Comparison of ENCODE assay signal across 1 mouse cellular context in the genomic region with DNA sequence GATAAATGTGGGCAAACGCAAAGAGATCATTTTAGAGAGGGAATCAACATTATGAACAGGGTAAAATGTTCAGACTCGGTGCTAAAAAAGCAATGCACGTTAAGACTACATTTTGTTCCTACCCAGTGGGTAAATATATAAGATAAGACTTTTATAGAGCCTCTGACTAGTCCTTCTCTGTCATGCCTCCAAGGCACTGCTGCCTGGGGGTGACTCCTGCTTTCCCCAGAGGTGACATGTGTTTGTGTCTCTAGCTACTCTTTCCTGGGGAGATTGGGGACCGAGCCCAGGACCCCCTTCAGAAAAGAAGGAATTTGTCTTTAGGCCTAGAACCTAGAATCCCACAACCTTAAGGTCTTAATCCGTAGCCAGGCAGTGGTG.
TF ChIP-seq lines count a peak whose summit lies in the region.

No protein-coding gene starts in this region.

TF ChIP-seq in MEL, 35 proteins besides CTCF, POLR2A, EP300 and RAD21 (continued from another document):
- no peak for TF ChIP-seq E2F4 (IDR thresholded peaks at IDR 0.05; ENCODE audit: borderline replicate concordance, low read depth, low read length)
TF ChIP-seq in MEL: peak in this region for 0.
